Mouse (Mus musculus): ENCODE measurements at regions not wholly inside any gene's neighbourhood (a gene's known extent, or its start where the extent isn't known, plus 50 kb on each side); places are given as distances from the start of the nearest gene placed in this dataset.

GRCm38 (mm10) chr5:64401737-64402136 is 245.6 kb downstream of the Tbc1d1 start:
- no peak for DNase-seq

- no peak for DNase-seq
Observed at GRCm38 (mm10) chr5:64403077-64403981, 247.2 kb downstream of the Tbc1d1 start.

GRCm38 (mm10) chr5:64403982-64404345 is 247.9 kb downstream of the Tbc1d1 start:
- no peak for DNase-seq

GRCm38 (mm10) chr5:64404512-64404911 is 248.4 kb downstream of the Tbc1d1 start:
- no peak for DNase-seq

- no peak for DNase-seq
Observed at GRCm38 (mm10) chr5:64408938-64409337, 252.8 kb downstream of the Tbc1d1 start.

- no peak for DNase-seq
Observed at GRCm38 (mm10) chr5:64410621-64411020, 254.5 kb downstream of the Tbc1d1 start.

- DNase-seq: no peak
Observed at GRCm38 (mm10) chr5:64414519-64414918, 258.4 kb downstream of the Tbc1d1 start.

- no peak for DNase-seq
Observed at GRCm38 (mm10) chr5:64419395-64419794, 263.3 kb downstream of the Tbc1d1 start.

GRCm38 (mm10) chr5:64422787-64423587 is 266.9 kb downstream of the Tbc1d1 start:
- DNase-seq: no peak

- no peak for DNase-seq
Observed at GRCm38 (mm10) chr5:64428822-64429221, 272.7 kb downstream of the Tbc1d1 start.

- DNase-seq: no peak
Observed at GRCm38 (mm10) chr5:64430501-64430900, 274.4 kb downstream of the Tbc1d1 start.

- no peak for DNase-seq
Observed at GRCm38 (mm10) chr5:64431624-64432023, 275.5 kb downstream of the Tbc1d1 start.

GRCm38 (mm10) chr5:64433786-64434185 is 277.7 kb downstream of the Tbc1d1 start:
- DNase-seq: no peak

GRCm38 (mm10) chr5:64435491-64435890 is 279.4 kb downstream of the Tbc1d1 start:
- no peak for DNase-seq

GRCm38 (mm10) chr5:64435958-64436357 is 279.9 kb downstream of the Tbc1d1 start:
- no peak for DNase-seq

GRCm38 (mm10) chr5:64437720-64438119 is 281.6 kb downstream of the Tbc1d1 start:
- DNase-seq: no peak

GRCm38 (mm10) chr5:64438446-64439134 is 282.5 kb downstream of the Tbc1d1 start:
- no peak for DNase-seq

- DNase-seq: no peak
Observed at GRCm38 (mm10) chr5:64447847-64448246, 291.7 kb downstream of the Tbc1d1 start.

- DNase-seq: no peak
Observed at GRCm38 (mm10) chr5:64452668-64453334, 296.7 kb downstream of the Tbc1d1 start.

- DNase-seq: no peak
Observed at GRCm38 (mm10) chr5:64459807-64460206, 303.7 kb downstream of the Tbc1d1 start.

- DNase-seq: no peak
Observed at GRCm38 (mm10) chr5:64460891-64461290, 304.8 kb downstream of the Tbc1d1 start.

GRCm38 (mm10) chr5:64461592-64461991 is 305.5 kb downstream of the Tbc1d1 start:
- DNase-seq: no peak

- no peak for DNase-seq
Observed at GRCm38 (mm10) chr5:64462411-64462810, 306.3 kb downstream of the Tbc1d1 start.
